Comparison of ENCODE assay signal across 8 mouse cellular contexts in genomic region chr1:180313517-180314440, GRCm38 (mm10). TPM values are rescaled to one million over a fixed set of nuclear protein-coding genes. Genes with fewer than 3 reads are reported as not detected.
A peak's percentile ranks its signal among the peaks of the same experiment; 100 is the strongest.
DNase-seq lines count a peak whose midpoint lies in the region; ATAC-seq and TF ChIP-seq lines count a peak whose summit lies in the region.

No protein-coding gene starts in this region.

- 0 out of 4 replicates have a peak overlapping the region, but pooled peaks of 1 of the 2 experiments have one; percentile 18 for H3K4me3 ChIP-seq in liver, embryonic 14.5 days (ENCODE audit: insufficient read depth in 1 of 2, low read depth in 2 of 2, low read length in 2 of 2)
- peak overlapping the region; percentile 21 for H3K4me3 ChIP-seq in neural tube, embryonic 12.5 days

- H3K27me3 ChIP-seq in liver, embryonic 14.5 days (ENCODE audit: control insufficient read depth, insufficient read depth, low read length), result peaks cover 8% of the 10 kb centered on the region; the same call in 1 of the 2 replicates
- H3K27me3 ChIP-seq in neural tube, embryonic 12.5 days (replicated peaks), result no peaks in the 10 kb centered on the region

- peak; percentile 81 for ATAC-seq in inflammation-experienced regulatory T-cells, adult 6 months
- no peak for ATAC-seq in liver, embryonic 14.5 days (ENCODE audit: insufficient read depth)
- ATAC-seq in neural tube, embryonic 12.5 days (ENCODE audit: low FRiP score, low read depth), result peak; percentile 63
- no peak for ATAC-seq in megakaryocyte progenitor cell, adult 5-6 weeks (replicated peaks; ENCODE audit: poor library complexity)

- H3K36me3 ChIP-seq in liver, embryonic 14.5 days (replicated peaks; ENCODE audit: control insufficient read depth, insufficient read depth, low read depth), result no peaks in the 10 kb centered on the region
- H3K36me3 ChIP-seq in neural tube, embryonic 12.5 days, result no peaks in the 10 kb centered on the region

- no peak for TF ChIP-seq CTCF in liver, embryonic 14.5 days (IDR thresholded peaks at IDR 0.05; ENCODE audit: low read depth)

- H3K9ac ChIP-seq in liver, embryonic 14.5 days (replicated peaks), result no peak overlapping the region
- H3K9ac ChIP-seq in neural tube, embryonic 12.5 days, result peak overlapping the region; percentile 44; the same call in 1 of the 2 replicates

- no peak for TF ChIP-seq EP300 in liver, embryonic 14.5 days (IDR thresholded peaks at IDR 0.05; ENCODE audit: low read depth)

- H3K27ac ChIP-seq in liver, embryonic 14.5 days, result no peak overlapping the region
- no peak overlapping the region for H3K27ac ChIP-seq in neural tube, embryonic 12.5 days

- 18% methylated on average over 20 of the region's 20 CpGs for WGBS in liver, embryonic 14.5 days (ENCODE audit: insufficient replicate concordance)
- WGBS in neural tube, embryonic 12.5 days, result 15% methylated on average over 20 of the region's 20 CpGs

- peak; percentile 46 for DNase-seq in urinary bladder, postnatal 14 days (ENCODE audit: low spot score)
- no peak for DNase-seq in urinary bladder, postnatal 10 days (ENCODE audit: low spot score)
- peak; percentile 76 for DNase-seq in embryo, embryonic 11 days
- DNase-seq in liver, embryonic 14.5 days (ENCODE audit: low read depth in 3 of 3, low spot score in 3 of 3), result no peak
- no peak for DNase-seq in MN1 (ENCODE audit: low spot score)

- H3K4me2 ChIP-seq in liver, embryonic 14.5 days (ENCODE audit: low read depth), result 0 out of 2 replicates have a peak overlapping the region, but pooled peaks have one; percentile 13
- peak overlapping the region; percentile 57 for H3K4me2 ChIP-seq in neural tube, embryonic 12.5 days (replicated peaks)

- no peaks in the 10 kb centered on the region for H3K9me3 ChIP-seq in liver, embryonic 14.5 days (ENCODE audit: control insufficient read depth, low read length)
- H3K9me3 ChIP-seq in neural tube, embryonic 12.5 days, result no peaks in the 10 kb centered on the region

- H3K4me1 ChIP-seq in liver, embryonic 14.5 days (replicated peaks; ENCODE audit: control insufficient read depth in 2 of 2, insufficient read depth in 2 of 2, low read length in 1 of 2), result peaks cover 0 to 24% of the 10 kb centered on the region in 2 experiments; a peak in 3 of 4 replicates
- H3K4me1 ChIP-seq in neural tube, embryonic 12.5 days, result peaks cover 16% of the 10 kb centered on the region

RNA-seq across cellular contexts. Expression of gene Itpkb, which starts 16.5 kb away (rescaled TPM):
- 10 to 100 TPM; 25.3 to 58.2 (median 55.2) TPM for polyA plus RNA-seq in inflammation-experienced regulatory T-cells, adult 6 months (2017; shearing (Covaris generic))
- 1.1 and 1.3 TPM in 2 replicates for polyA plus RNA-seq in liver, embryonic 14.5 days (2012; rRNA removed)
- 0.52 and 0.88 TPM in 2 replicates for polyA plus RNA-seq in liver, embryonic 14.5 days (2014; fragmentation: Nextera tagmentation; extraction: Ambion mirVana)
- 5.4 and 5.5 TPM in 2 replicates for polyA plus RNA-seq in neural tube, embryonic 12.5 days (2016; fragmentation: Nextera tagmentation; extraction: Ambion mirVana)
- 10.8 and 12.3 TPM in 2 replicates for total RNA-seq in megakaryocyte progenitor cell, adult 5-6 weeks (2015)
- total RNA-seq in megakaryocyte progenitor cell, adult 5-6 weeks (2017), result 9.6 and 11.7 TPM in 2 replicates

RNA-seq across cellular contexts. Expression of gene Psen2, which starts 50.5 kb away (rescaled TPM):
- 100 to 1,000 TPM in 2 of 3 experiments, 10 to 100 TPM in 1; 83.5 to 124 (median 120) TPM for polyA plus RNA-seq in inflammation-experienced regulatory T-cells, adult 6 months (2017; shearing (Covaris generic))
- 15.9 and 18.2 TPM in 2 replicates for polyA plus RNA-seq in liver, embryonic 14.5 days (2012; rRNA removed)
- polyA plus RNA-seq in liver, embryonic 14.5 days (2014; fragmentation: Nextera tagmentation; extraction: Ambion mirVana), result 19.9 and 21.7 TPM in 2 replicates
- 8.0 and 9.5 TPM in 2 replicates for polyA plus RNA-seq in neural tube, embryonic 12.5 days (2016; fragmentation: Nextera tagmentation; extraction: Ambion mirVana)
- 18.9 and 19.5 TPM in 2 replicates for total RNA-seq in megakaryocyte progenitor cell, adult 5-6 weeks (2015)
- total RNA-seq in megakaryocyte progenitor cell, adult 5-6 weeks (2017), result 24.9 and 27.2 TPM in 2 replicates

Comparison
In these comparisons a context has a peak if more than half of its experiments do, and no peak if none do; other contexts are left out.
1. DNase-seq: peak in urinary bladder, postnatal 14 days (single experiment) and embryo, embryonic 11 days (single experiment); none in urinary bladder, postnatal 10 days (single experiment), liver, embryonic 14.5 days (0 of 3) and MN1 (single experiment).
2. ATAC-seq: peak in inflammation-experienced regulatory T-cells, adult 6 months (single experiment) and neural tube, embryonic 12.5 days (single experiment); none in liver, embryonic 14.5 days (single experiment) and megakaryocyte progenitor cell, adult 5-6 weeks (single experiment).